Mouse (Mus musculus) left cerebral cortex, postnatal 36 days (tissue): ENCODE measurements around the gene Hpn. TPM values are rescaled to one million over a fixed set of nuclear protein-coding genes. Genes with fewer than 3 reads are reported as not detected.

Experiments
- DNase-seq, 2 experiments: peaks; one replicate each; pipeline ENCODE4 v3.0.0; 2021 to 2022; ENCODE audit warnings: low spot score in 2 of 2, mixed read lengths in 1 of 2
- intact Hi-C: fragments of 180-260 bp; cut with DNase I; formaldehyde crosslinking; loops from one replicate; pipeline ENCODE4 v1.15.1; 2025
- total RNA-seq, 2 experiments: library from RNA; stranded (reverse); gene quantifications; 2 replicates each; pipeline ENCODE4 v1.2.3; 2021

The Hpn gene
- total RNA-seq, 2 experiments from 2014 or later = 2.1 to 4.5 TPM

GRCm38 (mm10) chr7:31063074-31063560 lies 52.0 kb downstream of the Hpn start:
- intact Hi-C loops = no loop called here
- DNase-seq = no peak

- intact Hi-C loops = no loop called here
- DNase-seq = no peak
These were observed 54.5 kb downstream of the Hpn start for GRCm38 (mm10) chr7:31060621-31061010.

DNA sequence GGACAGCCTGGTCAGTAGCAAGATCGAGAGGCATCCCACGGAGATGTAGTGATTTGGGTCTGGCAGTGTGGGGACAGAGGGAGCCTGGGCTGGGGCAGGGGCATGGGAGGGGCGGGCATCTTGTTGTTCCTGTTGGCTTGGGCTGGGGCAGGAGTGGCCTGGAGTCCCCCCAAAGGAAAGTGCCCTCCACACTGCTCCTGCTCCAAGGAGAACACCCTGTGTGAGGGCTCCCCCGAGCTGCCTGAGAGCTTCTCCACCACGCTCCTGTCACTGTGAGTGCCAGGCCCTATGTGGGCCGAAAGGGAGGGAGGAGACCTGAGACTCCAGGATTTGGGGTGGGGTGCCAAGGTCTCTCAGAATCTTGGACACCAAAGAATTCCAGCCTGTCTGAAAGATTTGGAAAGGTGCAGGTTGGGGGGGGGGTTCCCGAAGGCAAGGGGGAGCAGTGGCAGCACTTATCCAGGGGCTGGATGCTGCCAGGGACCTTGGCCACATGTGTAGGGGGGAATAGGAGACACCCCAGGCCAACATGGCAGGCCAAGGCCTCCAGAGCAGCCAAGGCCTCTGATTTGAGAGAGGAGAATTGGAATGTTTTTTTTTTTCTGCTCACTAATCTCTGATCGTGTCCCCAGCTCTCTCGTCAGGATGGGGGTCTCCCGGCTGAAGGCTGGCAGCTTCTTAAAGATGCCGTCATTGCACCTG lies 55.0 kb downstream of the Hpn start:
- DNase-seq = no peak
- intact Hi-C loops = loop anchor here (1.0 to 2.0 kb wide), 2 partner anchors 19 to 36 kb away; no protein-coding TSS in a partner anchor

GRCm38 (mm10) chr7:31059108-31059507 lies 56.0 kb downstream of the Hpn start, which contains the start of gene Lgi4:
TSS of gene Lgi4 (plus strand) at chr7:31059342.
- intact Hi-C loops = loop anchor here (1.0 to 2.0 kb wide), 2 partner anchors 20 to 37 kb away; no protein-coding TSS in a partner anchor

DNA sequence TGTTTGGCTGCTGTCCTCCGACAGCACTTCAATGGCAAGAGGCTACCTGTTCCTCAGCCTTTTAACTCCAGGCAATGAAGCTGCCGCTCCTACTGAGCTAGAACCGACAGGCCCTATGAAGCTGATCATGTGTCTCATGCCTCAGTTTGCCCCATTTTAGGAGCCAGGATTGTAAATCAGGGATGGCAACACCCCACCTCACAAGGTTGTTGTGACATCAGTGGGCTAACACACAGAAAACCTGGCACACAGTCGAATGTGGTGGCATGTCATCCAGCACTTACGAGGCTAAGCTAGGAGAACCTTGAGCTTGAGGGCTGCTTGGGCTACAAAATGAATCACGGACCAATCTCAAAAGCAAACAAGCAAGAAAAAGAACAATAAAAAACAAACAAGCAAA lies 56.9 kb downstream of the Hpn start:
- intact Hi-C loops = loop anchor here (2.0 kb wide), 1 partner anchor 21 kb away; no protein-coding TSS in a partner anchor
- no peak for DNase-seq

More at GRCm38 (mm10) chr7:31059108-31059507, 56.0 kb downstream of the Hpn start, which contains the start of gene Lgi4:
- peak; percentile 81 to 83 for DNase-seq

DNA sequence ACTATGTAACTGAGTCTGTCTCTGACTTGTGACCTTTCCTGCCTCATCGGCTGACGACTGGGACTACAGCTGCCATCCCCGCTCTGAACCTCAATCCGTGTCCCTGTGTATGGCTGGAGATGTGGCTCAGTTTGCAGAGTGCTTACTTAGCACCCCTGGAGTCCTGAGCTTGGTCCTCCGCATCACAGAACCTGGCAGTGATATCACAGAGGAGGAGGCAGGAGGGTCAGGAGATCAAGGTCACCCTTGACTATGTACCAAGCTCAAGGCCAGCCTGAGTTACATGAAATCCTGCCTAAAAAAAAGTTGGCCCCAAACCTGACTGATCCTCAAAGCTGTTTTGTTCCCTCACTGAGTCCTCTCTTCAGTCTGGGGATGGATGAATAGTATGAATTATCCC lies 57.4 kb downstream of the Hpn start:
- intact Hi-C loops = loop anchor here (2.0 kb wide), 1 partner anchor 21 kb away; no protein-coding TSS in a partner anchor

GRCm38 (mm10) chr7:31057071-31057470 lies 58.0 kb downstream of the Hpn start, which contains the start of gene Fxyd1:
TSS of gene Fxyd1 (minus strand) at chr7:31057199.
- no peak for DNase-seq
- intact Hi-C loops = no loop called here

More for the DNA sequence above, 57.4 kb downstream of the Hpn start:
- no peak for DNase-seq

DNA sequence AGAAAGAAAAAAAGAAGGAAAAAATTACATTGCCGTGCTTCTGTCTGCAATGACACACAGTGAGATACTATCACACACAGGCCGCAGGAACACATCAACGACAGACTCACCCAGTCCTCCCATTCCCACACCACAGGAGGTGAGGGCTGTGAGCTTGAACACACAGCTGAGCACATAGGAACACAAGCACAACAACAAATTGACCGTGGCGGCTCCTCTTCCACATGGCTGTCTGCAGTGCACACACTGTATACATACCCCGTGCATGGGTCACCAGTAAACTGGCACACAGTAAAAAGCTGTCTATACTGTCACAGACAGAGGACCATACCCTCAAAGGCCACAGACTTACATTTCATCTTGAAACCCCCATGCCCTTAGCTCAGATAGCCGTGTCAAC lies 58.6 kb downstream of the Hpn start:
- intact Hi-C loops = no loop called here
- DNase-seq = no peak

GRCm38 (mm10) chr7:31055883-31056282 lies 59.2 kb downstream of the Hpn start:
- intact Hi-C loops = no loop called here
- DNase-seq = no peak

DNA sequence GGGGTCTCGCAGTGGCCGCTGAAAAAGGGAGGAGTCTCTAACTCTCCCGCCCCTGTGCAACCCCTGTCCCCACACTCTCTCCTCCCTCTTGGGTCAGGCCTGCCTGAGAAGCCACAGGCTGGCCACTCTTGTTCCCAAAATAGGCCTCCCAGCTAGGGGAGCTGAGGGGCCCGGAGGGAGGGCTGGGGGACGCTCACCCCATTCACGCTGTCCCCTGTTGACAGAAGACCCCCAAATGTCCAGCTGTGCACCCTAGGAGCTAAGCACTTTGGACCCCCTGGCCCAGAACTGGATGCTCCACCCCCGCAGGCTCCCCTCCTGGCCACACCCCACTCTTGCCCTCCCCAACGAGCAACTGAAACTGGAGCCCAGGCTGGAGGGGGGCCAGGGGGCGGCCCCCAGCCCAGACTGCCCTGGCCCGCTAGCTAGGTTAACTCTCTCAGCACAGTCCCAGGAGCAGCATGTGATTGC lies 59.7 kb downstream of the Hpn start:
- peak; percentile 25 to 49 for DNase-seq
- intact Hi-C loops = no loop called here

GRCm38 (mm10) chr7:31054661-31055320 lies 60.3 kb downstream of the Hpn start:
- intact Hi-C loops = loop anchor here (5.0 kb wide), 1 partner anchor 97 kb away; the partner anchor contains the start of gene Usf2

GRCm38 (mm10) chr7:31053882-31054447 lies 61.1 kb downstream of the Hpn start:
- DNase-seq = no peak
- intact Hi-C loops = loop anchor here (5.0 kb wide), 1 partner anchor 97 kb away; the partner anchor contains the start of gene Usf2

More at GRCm38 (mm10) chr7:31054661-31055320, 60.3 kb downstream of the Hpn start:
- no peak for DNase-seq

- peak; percentile 86 to 89 for DNase-seq
- intact Hi-C loops = loop anchor here (5.0 kb wide), 1 partner anchor 96 kb away; the partner anchor contains the start of gene Usf2
These were observed 62.3 kb downstream of the Hpn start for GRCm38 (mm10) chr7:31052636-31053434.

DNA sequence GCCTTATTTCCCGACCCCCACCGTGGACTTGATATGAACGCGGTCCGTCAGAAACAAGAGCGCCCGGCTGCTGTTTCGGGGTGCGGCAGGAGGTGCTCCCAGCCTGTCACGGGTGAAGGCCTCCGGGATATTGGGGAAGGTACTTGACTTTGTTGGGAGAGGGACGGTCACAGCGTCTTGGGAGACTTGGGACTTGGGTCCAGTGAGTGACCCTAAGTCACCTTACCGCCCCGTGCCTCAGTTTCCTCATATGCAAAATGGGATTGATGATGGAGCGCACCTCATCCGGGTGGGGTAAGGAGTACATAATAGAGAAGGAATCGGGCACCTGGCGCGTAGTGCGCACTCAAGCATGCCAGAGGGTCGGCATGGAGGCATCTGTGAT lies 62.8 kb downstream of the Hpn start:
- DNase-seq = no peak
- intact Hi-C loops = loop anchor here (5.0 kb wide), 1 partner anchor 95 kb away; the partner anchor contains the start of gene Usf2

DNA sequence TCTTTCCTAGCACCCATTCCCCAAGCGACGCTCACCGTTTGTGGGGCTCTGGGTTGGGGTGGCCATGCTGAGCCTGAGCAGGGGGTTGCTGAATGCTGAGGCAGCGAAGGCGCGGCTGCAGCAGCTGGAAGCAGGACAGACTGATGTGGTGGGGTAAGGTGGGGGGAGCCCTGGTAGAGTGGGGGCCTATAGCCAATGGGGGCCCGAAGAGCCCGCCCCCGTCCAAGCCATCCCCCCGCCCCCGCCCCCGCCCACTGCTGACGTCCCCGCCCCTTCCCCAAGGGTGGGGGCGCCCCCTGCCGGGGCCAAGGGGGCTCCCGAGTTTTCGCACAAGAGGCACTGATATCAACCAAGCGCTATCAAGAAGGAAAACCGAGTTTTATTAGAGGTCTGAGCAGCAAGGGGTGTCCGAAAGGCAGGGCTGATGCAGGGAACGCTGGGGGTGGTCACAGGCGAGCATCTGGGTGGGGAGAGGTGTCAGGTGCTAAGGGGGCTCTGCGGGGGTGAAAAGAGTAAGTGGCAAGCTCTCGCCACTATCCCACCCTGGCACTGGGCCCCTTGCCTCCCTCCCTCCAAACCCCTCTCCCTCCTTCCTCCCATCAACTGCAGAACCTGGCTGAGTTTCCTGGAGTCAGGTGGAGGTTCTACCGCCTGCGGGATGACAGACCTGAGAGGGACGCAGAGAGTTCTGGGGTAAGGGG lies 63.6 kb downstream of the Hpn start, which contains the start of gene Fxyd7:
Gene Fxyd7, minus strand, starts transcription at position 147 of the 701 bp plus-strand sequence.
- intact Hi-C loops = loop anchor here (5.0 kb wide), 1 partner anchor 94 kb away; the partner anchor contains the start of gene Usf2
- peak in 1 of 2 experiments; percentile 49 for DNase-seq

DNA sequence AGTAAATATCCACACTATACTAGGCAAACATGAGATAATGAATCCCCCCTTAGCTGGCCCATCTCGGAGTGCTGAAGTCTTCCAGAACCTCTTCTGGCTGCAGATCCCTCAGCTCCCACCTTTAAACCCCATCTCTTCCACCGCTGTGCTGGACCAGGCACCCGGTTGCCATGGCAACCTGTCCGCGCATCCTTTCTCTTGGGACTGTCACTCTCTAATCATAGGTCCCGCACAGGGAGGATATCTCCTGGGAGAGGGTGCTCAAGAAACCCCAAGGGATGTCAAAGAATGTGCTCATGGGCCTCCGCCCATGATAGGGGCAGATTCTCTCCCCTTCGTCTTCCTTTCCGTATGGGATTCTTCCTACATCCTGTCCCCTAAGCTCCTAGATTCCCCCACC lies 64.2 kb downstream of the Hpn start:
- intact Hi-C loops = loop anchor here (5.0 kb wide), 1 partner anchor 94 kb away; the partner anchor contains the start of gene Usf2
- DNase-seq = peak; percentile 70 to 73

DNA sequence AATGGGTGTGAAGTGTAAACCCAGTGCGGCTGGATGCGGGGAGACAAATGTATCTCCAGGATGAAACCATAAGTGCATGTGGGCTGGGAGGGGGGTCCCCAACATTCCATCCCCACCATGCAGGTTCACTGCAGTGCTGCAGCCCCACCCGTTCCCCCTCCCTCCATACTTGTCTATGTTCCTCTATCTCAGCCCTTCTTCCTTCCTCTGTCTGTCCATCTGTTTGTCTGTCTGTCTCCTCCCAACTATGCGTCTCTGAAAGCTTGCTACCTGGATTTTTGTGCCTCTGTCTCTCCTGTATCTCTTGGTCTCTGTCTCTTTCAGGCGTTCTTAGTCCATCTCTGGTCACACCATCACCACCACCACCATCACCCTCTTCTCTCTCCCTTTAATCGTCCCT lies 64.6 kb downstream of the Hpn start:
- intact Hi-C loops = loop anchor here (5.0 kb wide), 1 partner anchor 93 kb away; the partner anchor contains the start of gene Usf2
- peak in 1 of 2 experiments; percentile 29 for DNase-seq

GRCm38 (mm10) chr7:31049846-31050281 lies 65.2 kb downstream of the Hpn start:
- peak; percentile 59 to 80 for DNase-seq
- intact Hi-C loops = loop anchor here (5.0 kb wide), 1 partner anchor 93 kb away; the partner anchor contains the start of gene Usf2
